8 mouse cellular contexts compared by ENCODE assay signal in the genomic region with DNA sequence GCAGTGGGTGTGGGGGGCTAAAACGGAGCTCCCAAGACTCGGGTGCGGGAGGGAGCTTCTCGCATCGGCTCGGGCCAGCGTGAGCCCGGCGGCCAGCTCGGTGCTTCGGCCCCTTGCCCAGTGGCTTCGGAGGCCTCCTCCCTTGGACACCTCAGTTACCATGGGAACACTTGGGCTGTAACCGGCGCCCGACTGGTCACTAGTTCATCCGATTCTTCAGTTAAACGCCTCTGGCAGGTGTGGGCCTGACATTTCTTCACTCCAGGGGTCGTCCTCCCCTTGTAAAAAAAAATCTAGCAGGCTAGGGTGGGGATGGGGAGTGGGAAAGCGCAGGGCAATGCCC. TPM values are rescaled to one million over a fixed set of nuclear protein-coding genes. Genes with fewer than 3 reads are reported as not detected.
DNase-seq lines count a peak whose midpoint lies in the region; ATAC-seq and TF ChIP-seq lines count a peak whose summit lies in the region.

A gene (plus strand): TSS at position 163 of the 343 bp plus-strand sequence.

- peak; percentile 71 for ATAC-seq in intestine, postnatal 0 days
- ATAC-seq in midbrain, embryonic 13.5 days: peak; percentile 90

- peaks cover 1% of the 10 kb centered on the region; the same call in 1 of the 2 replicates for H3K4me1 ChIP-seq in cerebellum, adult 2 months (ENCODE audit: control insufficient read depth, insufficient read depth, low read length)
- H3K4me1 ChIP-seq in thymus, adult 2 months (replicated peaks; ENCODE audit: control insufficient read depth, insufficient read depth, low read length): peaks cover 9% of the 10 kb centered on the region
- no peaks in the 10 kb centered on the region for H3K4me1 ChIP-seq in intestine, postnatal 0 days (replicated peaks; ENCODE audit: control insufficient read depth, insufficient read depth, low read length)
- H3K4me1 ChIP-seq in midbrain, embryonic 13.5 days (replicated peaks): peaks cover 32% of the 10 kb centered on the region

- peak within 1 kb of the TSS; percentile 27; the same call in 1 of the 2 replicates for H3K27ac ChIP-seq in cerebellum, adult 2 months (ENCODE audit: insufficient read depth, low read length)
- H3K27ac ChIP-seq in thymus, adult 2 months (ENCODE audit: control insufficient read depth, insufficient read depth, low read length): no peak within 1 kb of the TSS
- H3K27ac ChIP-seq in intestine, postnatal 0 days (ENCODE audit: low read depth, low read length): peak within 1 kb of the TSS; percentile 52
- peak within 1 kb of the TSS; percentile 71 for H3K27ac ChIP-seq in midbrain, embryonic 13.5 days

- peak within 1 kb of the TSS; percentile 62 for H3K4me3 ChIP-seq in cerebellum, adult 2 months (replicated peaks; ENCODE audit: insufficient read depth, low read depth, low read length)
- peak within 1 kb of the TSS; percentile 79 for H3K4me3 ChIP-seq in thymus, adult 2 months (ENCODE audit: control insufficient read depth, insufficient read depth, low read length)
- peak within 1 kb of the TSS; percentile 77 for H3K4me3 ChIP-seq in intestine, postnatal 0 days (ENCODE audit: low read depth, low read length)
- H3K4me3 ChIP-seq in midbrain, embryonic 13.5 days (replicated peaks): peak within 1 kb of the TSS; percentile 83

- no peak for TF ChIP-seq CTCF in cerebellum, adult 2 months (IDR thresholded peaks at IDR 0.05; ENCODE audit: borderline replicate concordance, insufficient read depth, low read depth, low read length)
- no peak; the same call in 1 of the 2 replicates for TF ChIP-seq CTCF in thymus, adult 2 months (IDR thresholded peaks at IDR 0.05; ENCODE audit: borderline replicate concordance, control insufficient read depth, extremely low read depth, insufficient read depth, low read length, poor library complexity)
- TF ChIP-seq CTCF in intestine, postnatal 0 days (IDR thresholded peaks at IDR 0.05; ENCODE audit: low read depth): no peak

- no peak for TF ChIP-seq POLR2A in cerebellum, adult 2 months (IDR thresholded peaks at IDR 0.05; ENCODE audit: borderline replicate concordance, insufficient read depth, low read length)
- no peak for TF ChIP-seq POLR2A in thymus, adult 2 months (IDR thresholded peaks at IDR 0.05; ENCODE audit: control insufficient read depth, extremely low read depth, insufficient read depth, low read length, poor library complexity)

- H3K9ac ChIP-seq in intestine, postnatal 0 days (ENCODE audit: low read depth, low read length): peak within 1 kb of the TSS; percentile 71
- peak within 1 kb of the TSS; percentile 88 for H3K9ac ChIP-seq in midbrain, embryonic 13.5 days (replicated peaks)

- no peak for DNase-seq in cerebellum, adult 2 months
- DNase-seq in cerebellum, adult 11 months: no peak
- no peak for DNase-seq in thymus, adult 2 months
- DNase-seq in thymus, postnatal 14 days: no peak
- DNase-seq in spleen, postnatal 36 days (ENCODE audit: low spot score in 2 of 2): no peak
- no peak for DNase-seq in kidney, adult 8-10 months

- H3K4me2 ChIP-seq in intestine, postnatal 0 days (replicated peaks; ENCODE audit: low read depth): peak within 1 kb of the TSS; percentile 86
- H3K4me2 ChIP-seq in midbrain, embryonic 13.5 days (replicated peaks): peak within 1 kb of the TSS; percentile 71

- no peaks in the 10 kb centered on the region for H3K9me3 ChIP-seq in intestine, postnatal 0 days (ENCODE audit: control insufficient read depth)
- no peaks in the 10 kb centered on the region for H3K9me3 ChIP-seq in midbrain, embryonic 13.5 days

- H3K27me3 ChIP-seq in cerebellum, adult 2 months (ENCODE audit: control insufficient read depth, insufficient read depth, low read length): no peaks in the 10 kb centered on the region
- H3K27me3 ChIP-seq in thymus, adult 2 months (ENCODE audit: control insufficient read depth, insufficient read depth, low read length): no peaks in the 10 kb centered on the region
- no peaks in the 10 kb centered on the region for H3K27me3 ChIP-seq in intestine, postnatal 0 days (replicated peaks; ENCODE audit: control insufficient read depth, insufficient read depth, low read length)
- no peaks in the 10 kb centered on the region for H3K27me3 ChIP-seq in midbrain, embryonic 13.5 days

- WGBS in cerebellum, adult 2 months: under 1% methylated on average over 19 of the region's 19 CpGs
- 2% methylated on average over 19 of the region's 19 CpGs for WGBS in thymus, adult 2 months
- under 1% methylated on average over 19 of the region's 19 CpGs for WGBS in intestine, postnatal 0 days
- 3% methylated on average over 19 of the region's 19 CpGs for WGBS in midbrain, embryonic 13.5 days

- no peaks in the 10 kb centered on the region for H3K36me3 ChIP-seq in thymus, adult 2 months (ENCODE audit: control insufficient read depth, insufficient read depth, low read length)
- no peaks in the 10 kb centered on the region for H3K36me3 ChIP-seq in intestine, postnatal 0 days (ENCODE audit: control insufficient read depth, insufficient read depth)
- peaks cover 3% of the 10 kb centered on the region; the same call in 1 of the 2 replicates for H3K36me3 ChIP-seq in midbrain, embryonic 13.5 days

RNA-seq across cellular contexts. Expression of the gene that starts here (rescaled TPM):
- 37.6 and 42.2 TPM in 2 replicates for polyA plus RNA-seq in cerebellum, adult 2 months (2012; rRNA removed)
- 15.5 and 15.7 TPM in 2 replicates for polyA plus RNA-seq in thymus, adult 2 months (2012; rRNA removed)
- polyA plus RNA-seq in intestine, postnatal 0 days (2015; fragmentation: Nextera tagmentation; extraction: Ambion mirVana): 1.5 and 1.6 TPM in 2 replicates
- polyA plus RNA-seq in midbrain, embryonic 13.5 days (2015; fragmentation: Nextera tagmentation; extraction: Ambion mirVana): 5.3 and 6.0 TPM in 2 replicates
